24 mouse cellular contexts compared by ENCODE assay signal in genomic region chr13:23069312-23069711, GRCm38 (mm10). TPM values are rescaled to one million over a fixed set of nuclear protein-coding genes. Genes with fewer than 3 reads are reported as not detected.
"Had no signal": no experiment of that assay in that cellular context is flagged by ENCODE, and none has a peak within 500 bp of the region (broad histone marks: within the 10 kb centered on the region; RNA-seq: fewer than 3 reads in every experiment).

No protein-coding gene starts in this region.

- H3K27me3 ChIP-seq: neural tube, embryonic 12.5 days; neural tube, embryonic 13.5 days; neural tube, embryonic 15.5 days; stomach, embryonic 15.5 days had no signal

- DNase-seq: retina, postnatal 1 day; right cerebral cortex, adult 18-20 months; right cerebral cortex, postnatal 14 days; right cerebral cortex, postnatal 25 days; right cerebral cortex, postnatal 4 days; spleen, adult 18-20 months; thymus, adult 18-20 months; thymus, adult 2 months; thymus, postnatal 14 days; thymus, postnatal 25 days; thymus, postnatal 36 days; thymus, postnatal 4 days had no signal

- H3K4me2 ChIP-seq: neural tube, embryonic 12.5 days; neural tube, embryonic 13.5 days; neural tube, embryonic 15.5 days; stomach, embryonic 15.5 days had no signal

- H3K36me3 ChIP-seq: neural tube, embryonic 12.5 days; neural tube, embryonic 13.5 days; neural tube, embryonic 15.5 days; stomach, embryonic 15.5 days had no signal

- H3K9me3 ChIP-seq: neural tube, embryonic 12.5 days; neural tube, embryonic 13.5 days; neural tube, embryonic 15.5 days; stomach, embryonic 15.5 days had no signal

- H3K4me3 ChIP-seq: neural tube, embryonic 12.5 days; neural tube, embryonic 13.5 days; neural tube, embryonic 15.5 days; stomach, embryonic 15.5 days had no signal

- H3K9ac ChIP-seq: neural tube, embryonic 12.5 days; neural tube, embryonic 13.5 days; neural tube, embryonic 15.5 days; stomach, embryonic 15.5 days had no signal

- H3K4me1 ChIP-seq: neural tube, embryonic 12.5 days; neural tube, embryonic 13.5 days; neural tube, embryonic 15.5 days; stomach, embryonic 15.5 days had no signal

- H3K27ac ChIP-seq: neural tube, embryonic 12.5 days; neural tube, embryonic 13.5 days; neural tube, embryonic 15.5 days; stomach, embryonic 15.5 days had no signal

RNA-seq across cellular contexts. Expression of gene Vmn1r215, which starts 1.5 kb away (rescaled TPM):
- polyA plus RNA-seq: neural tube, embryonic 11.5 days; neural tube, embryonic 12.5 days; neural tube, embryonic 13.5 days; neural tube, embryonic 14.5 days; neural tube, embryonic 15.5 days; small intestine, adult 2 months; spleen, adult 2 months; stomach, embryonic 14.5 days; stomach, embryonic 15.5 days; testis, adult 2 months; thymus, adult 2 months; thymus, postnatal 0 days; urinary bladder, adult 2 months had no signal

RNA-seq across cellular contexts. Expression of gene Vmn1r214, which starts 39.1 kb away (rescaled TPM):
- polyA plus RNA-seq: neural tube, embryonic 11.5 days; neural tube, embryonic 12.5 days; neural tube, embryonic 13.5 days; neural tube, embryonic 14.5 days; neural tube, embryonic 15.5 days; small intestine, adult 2 months; spleen, adult 2 months; stomach, embryonic 14.5 days; stomach, embryonic 15.5 days; testis, adult 2 months; thymus, adult 2 months; thymus, postnatal 0 days; urinary bladder, adult 2 months had no signal

RNA-seq across cellular contexts. Expression of gene Vmn1r217, which starts 48.7 kb away (rescaled TPM):
- polyA plus RNA-seq: neural tube, embryonic 11.5 days; neural tube, embryonic 12.5 days; neural tube, embryonic 13.5 days; neural tube, embryonic 14.5 days; neural tube, embryonic 15.5 days; small intestine, adult 2 months; spleen, adult 2 months; stomach, embryonic 14.5 days; stomach, embryonic 15.5 days; testis, adult 2 months; thymus, adult 2 months; thymus, postnatal 0 days; urinary bladder, adult 2 months had no signal
